Mouse (Mus musculus): ENCODE data around the gene Uck1. TPM values are rescaled to one million over a fixed set of nuclear protein-coding genes. Genes with fewer than 3 reads are reported as not detected.

The Uck1 gene
- polyA plus RNA-seq, 1 experiment, result 29.8 TPM

GRCm38 (mm10) chr2:32207682-32208081 lies 52.3 kb downstream of the Uck1 start:
- no peaks in the 10 kb centered on the region for H3K27me3 ChIP-seq (replicated peaks)
- no peaks in the 10 kb centered on the region for H3K9me3 ChIP-seq
- TF ChIP-seq GATA1 (IDR thresholded peaks at IDR 0.05; ENCODE audit: borderline replicate concordance, low read length) (no peak), FLI1 (IDR thresholded peaks at IDR 0.05; ENCODE audit: low read length) (no peak)
- peaks cover 100% of the 10 kb centered on the region for H3K36me3 ChIP-seq (replicated peaks; ENCODE audit: low read length)
- no peak overlapping the region for H3K4me3 ChIP-seq (replicated peaks)
- H3K4me1 ChIP-seq, result no peaks in the 10 kb centered on the region

Other genes starting within 250 kb of the Uck1 start
- 43.5 and 60.3 TPM in 2 replicates for gene Fam78a, start 175.3 kb downstream of the Uck1 start, polyA plus RNA-seq (2012; ENCODE audit: insufficient read depth, low replicate concordance)
- 3.3 and 17.4 TPM in 2 replicates for gene Plpp7, start 164.6 kb downstream of the Uck1 start, polyA plus RNA-seq (2012; ENCODE audit: insufficient read depth, low replicate concordance)
- 20.7 and 115 TPM in 2 replicates for gene Prrc2b, start 109.1 kb downstream of the Uck1 start, polyA plus RNA-seq (2012; ENCODE audit: insufficient read depth, low replicate concordance)
- gene Pomt1, start 23.6 kb downstream of the Uck1 start, polyA plus RNA-seq (2012; ENCODE audit: insufficient read depth, low replicate concordance), result 5.3 and 16.0 TPM in 2 replicates
- 26.0 and 40.5 TPM in 2 replicates for gene Golga2, start 27.2 kb upstream of the Uck1 start, polyA plus RNA-seq (2012; ENCODE audit: insufficient read depth, low replicate concordance)
- 652 and 1,719 TPM in 2 replicates for gene Swi5, start 27.9 kb upstream of the Uck1 start, polyA plus RNA-seq (2012; ENCODE audit: insufficient read depth, low replicate concordance)
- gene Ciz1, start 92.2 kb upstream of the Uck1 start, polyA plus RNA-seq (2012; ENCODE audit: insufficient read depth, low replicate concordance), result 103 and 163 TPM in 2 replicates
- 3.6 and 6.2 TPM in 2 replicates for gene Dnm1, start 93.2 kb upstream of the Uck1 start, polyA plus RNA-seq (2012; ENCODE audit: insufficient read depth, low replicate concordance)
- 74.3 and 79.5 TPM in 2 replicates for gene 1110008P14Rik, start 121.8 kb upstream of the Uck1 start, polyA plus RNA-seq (2012; ENCODE audit: insufficient read depth, low replicate concordance)
- gene Lcn2, start 128.1 kb upstream of the Uck1 start, polyA plus RNA-seq (2012; ENCODE audit: insufficient read depth, low replicate concordance), result 15.0 and 32.0 TPM in 2 replicates
- 2.5 and 3.4 TPM in 2 replicates for gene Ptges2, start 135.7 kb upstream of the Uck1 start, polyA plus RNA-seq (2012; ENCODE audit: insufficient read depth, low replicate concordance)
- 3.9 and 10.8 TPM in 2 replicates for gene Naif1, start 190.3 kb upstream of the Uck1 start, polyA plus RNA-seq (2012; ENCODE audit: insufficient read depth, low replicate concordance)
- gene Slc25a25, start 191.3 kb upstream of the Uck1 start, polyA plus RNA-seq (2012; ENCODE audit: insufficient read depth, low replicate concordance), result 7.3 and 7.9 TPM in 2 replicates

Data from megakaryocyte, embryonic 14.5 days (primary cell).